Mouse (Mus musculus): ENCODE results near the gene Runx1. TPM values are rescaled to one million over a fixed set of nuclear protein-coding genes. Genes with fewer than 3 reads are reported as not detected.

Gene Runx1
- polyA plus RNA-seq, 1 experiment, result not detected

GRCm38 (mm10) chr16:92637033-92637432 lies 188.9 kb downstream of the Runx1 start:
- Histone ChIP-seq H3K4me1 (ENCODE audit: control insufficient read depth, insufficient read depth, low read length) (peaks cover 4% of the 10 kb centered on the region), H3K4me3 (ENCODE audit: insufficient read depth, low read depth, low read length) (no peak overlapping the region), H3K27ac (ENCODE audit: insufficient read depth, low read depth, low read length) (no peak overlapping the region)
- no peak for TF ChIP-seq CTCF (IDR thresholded peaks at IDR 0.05; ENCODE audit: insufficient read depth, low read depth, low read length)
- TF ChIP-seq POLR2A (IDR thresholded peaks at IDR 0.05; ENCODE audit: insufficient read depth, low read depth, low read length), result no peak
- WGBS, result 73% methylated on average over 5 of the region's 5 CpGs

- 43% methylated on average over 11 of the region's 11 CpGs for WGBS
- TF ChIP-seq POLR2A (IDR thresholded peaks at IDR 0.05; ENCODE audit: insufficient read depth, low read depth, low read length) (no peak), CTCF (IDR thresholded peaks at IDR 0.05; ENCODE audit: insufficient read depth, low read depth, low read length) (no peak)
- no peak overlapping the region for H3K27ac ChIP-seq (ENCODE audit: insufficient read depth, low read depth, low read length)
- no peak overlapping the region for H3K4me3 ChIP-seq (ENCODE audit: insufficient read depth, low read depth, low read length)
- peaks cover 9% of the 10 kb centered on the region for H3K4me1 ChIP-seq (ENCODE audit: control insufficient read depth, insufficient read depth, low read length)
These were observed 193.7 kb downstream of the Runx1 start for GRCm38 (mm10) chr16:92632115-92632763.

- no peak overlapping the region for H3K27ac ChIP-seq (ENCODE audit: insufficient read depth, low read depth, low read length)
- 33% methylated on average over 5 of the region's 6 CpGs for WGBS
- TF ChIP-seq CTCF (IDR thresholded peaks at IDR 0.05; ENCODE audit: insufficient read depth, low read depth, low read length) (no peak), POLR2A (IDR thresholded peaks at IDR 0.05; ENCODE audit: insufficient read depth, low read depth, low read length) (no peak)
These were observed 194.3 kb downstream of the Runx1 start for GRCm38 (mm10) chr16:92631637-92632036.

GRCm38 (mm10) chr16:92630950-92631349 lies 195.0 kb downstream of the Runx1 start:
- H3K27ac ChIP-seq (ENCODE audit: insufficient read depth, low read depth, low read length), result no peak overlapping the region
- peaks cover 9% of the 10 kb centered on the region for H3K4me1 ChIP-seq (ENCODE audit: control insufficient read depth, insufficient read depth, low read length)
- 71% methylated on average over 5 of the region's 5 CpGs for WGBS
- TF ChIP-seq POLR2A (IDR thresholded peaks at IDR 0.05; ENCODE audit: insufficient read depth, low read depth, low read length) (no peak), CTCF (IDR thresholded peaks at IDR 0.05; ENCODE audit: insufficient read depth, low read depth, low read length) (no peak)
- no peak overlapping the region for H3K4me3 ChIP-seq (ENCODE audit: insufficient read depth, low read depth, low read length)

More at GRCm38 (mm10) chr16:92631637-92632036, 194.3 kb downstream of the Runx1 start:
- Histone ChIP-seq H3K4me1 (ENCODE audit: control insufficient read depth, insufficient read depth, low read length) (peaks cover 9% of the 10 kb centered on the region), H3K4me3 (ENCODE audit: insufficient read depth, low read depth, low read length) (no peak overlapping the region)

GRCm38 (mm10) chr16:92629829-92630228 lies 196.1 kb downstream of the Runx1 start:
- Histone ChIP-seq H3K27ac (ENCODE audit: insufficient read depth, low read depth, low read length) (no peak overlapping the region), H3K4me3 (ENCODE audit: insufficient read depth, low read depth, low read length) (no peak overlapping the region), H3K4me1 (ENCODE audit: control insufficient read depth, insufficient read depth, low read length) (peaks cover 9% of the 10 kb centered on the region)
- TF ChIP-seq CTCF (IDR thresholded peaks at IDR 0.05; ENCODE audit: insufficient read depth, low read depth, low read length) (no peak), POLR2A (IDR thresholded peaks at IDR 0.05; ENCODE audit: insufficient read depth, low read depth, low read length) (no peak)
- WGBS, result 97% methylated on average over 7 of the region's 7 CpGs

GRCm38 (mm10) chr16:92627262-92627661 lies 198.7 kb downstream of the Runx1 start:
- no peak for TF ChIP-seq POLR2A (IDR thresholded peaks at IDR 0.05; ENCODE audit: insufficient read depth, low read depth, low read length)
- no peak for TF ChIP-seq CTCF (IDR thresholded peaks at IDR 0.05; ENCODE audit: insufficient read depth, low read depth, low read length)
- H3K27ac ChIP-seq (ENCODE audit: insufficient read depth, low read depth, low read length), result no peak overlapping the region
- WGBS, result 73% methylated on average over 6 of the region's 6 CpGs
- peaks cover 11% of the 10 kb centered on the region for H3K4me1 ChIP-seq (ENCODE audit: control insufficient read depth, insufficient read depth, low read length)
- H3K4me3 ChIP-seq (ENCODE audit: insufficient read depth, low read depth, low read length), result no peak overlapping the region

- Histone ChIP-seq H3K4me1 (ENCODE audit: control insufficient read depth, insufficient read depth, low read length) (peaks cover 13% of the 10 kb centered on the region), H3K27ac (ENCODE audit: insufficient read depth, low read depth, low read length) (no peak overlapping the region), H3K4me3 (ENCODE audit: insufficient read depth, low read depth, low read length) (no peak overlapping the region)
- TF ChIP-seq POLR2A (IDR thresholded peaks at IDR 0.05; ENCODE audit: insufficient read depth, low read depth, low read length) (no peak), CTCF (IDR thresholded peaks at IDR 0.05; ENCODE audit: insufficient read depth, low read depth, low read length) (no peak)
- 65% methylated on average over 11 of the region's 11 CpGs for WGBS
These were observed 202.0 kb downstream of the Runx1 start for GRCm38 (mm10) chr16:92623953-92624352.

GRCm38 (mm10) chr16:92621859-92622258 lies 204.1 kb downstream of the Runx1 start:
- peaks cover 10% of the 10 kb centered on the region for H3K4me1 ChIP-seq (ENCODE audit: control insufficient read depth, insufficient read depth, low read length)
- H3K27ac ChIP-seq (ENCODE audit: insufficient read depth, low read depth, low read length), result no peak overlapping the region
- no peak overlapping the region for H3K4me3 ChIP-seq (ENCODE audit: insufficient read depth, low read depth, low read length)
- no peak for TF ChIP-seq CTCF (IDR thresholded peaks at IDR 0.05; ENCODE audit: insufficient read depth, low read depth, low read length)
- no peak for TF ChIP-seq POLR2A (IDR thresholded peaks at IDR 0.05; ENCODE audit: insufficient read depth, low read depth, low read length)
- 88% methylated on average over 8 of the region's 8 CpGs for WGBS

GRCm38 (mm10) chr16:92620841-92621518 lies 205.0 kb downstream of the Runx1 start:
- no peak overlapping the region for H3K4me3 ChIP-seq (ENCODE audit: insufficient read depth, low read depth, low read length)
- WGBS, result 75% methylated on average over 10 of the region's 10 CpGs
- H3K4me1 ChIP-seq (ENCODE audit: control insufficient read depth, insufficient read depth, low read length), result peaks cover 10% of the 10 kb centered on the region
- H3K27ac ChIP-seq (ENCODE audit: insufficient read depth, low read depth, low read length), result no peak overlapping the region
- no peak for TF ChIP-seq POLR2A (IDR thresholded peaks at IDR 0.05; ENCODE audit: insufficient read depth, low read depth, low read length)
- no peak for TF ChIP-seq CTCF (IDR thresholded peaks at IDR 0.05; ENCODE audit: insufficient read depth, low read depth, low read length)

All from olfactory bulb, adult 2 months (tissue).